Mouse (Mus musculus) embryonic facial prominence, embryonic 13.5 days (tissue): Measurements from ENCODE around the gene March10. TPM values are rescaled to one million over a fixed set of nuclear protein-coding genes. Genes with fewer than 3 reads are reported as not detected.
A peak's percentile ranks its signal among the peaks of the same experiment; 100 is the strongest.

Experiments
- ATAC-seq: fragments of 200-750 bp; cut with Nextera tagmentation; 2 replicates; pipeline ENCODE4 v1.8.0; 2017; ENCODE audit warnings: low read depth; ENCODE audit not compliant: insufficient number of reproducible peaks, insufficient read depth, low FRiP score, low TSS enrichment
- H3K27ac ChIP-seq: fragments of 300-500 bp; sonication (generic); 2 replicates; pipeline ENCODE4 v1.5.1; 2015; ENCODE audit warnings: moderate library complexity, mild to moderate bottlenecking, inconsistent platforms
- H3K27me3 ChIP-seq: fragments of 300-500 bp; sonication (generic); 2 replicates; pipeline ENCODE4 v1.6.1; 2015; ENCODE audit warnings: mild to moderate bottlenecking, inconsistent platforms
- H3K36me3 ChIP-seq: fragments of 300-500 bp; sonication (generic); 2 replicates; pipeline ENCODE4 v1.6.1; 2015; ENCODE audit warnings: mild to moderate bottlenecking, inconsistent platforms
- H3K4me1 ChIP-seq: fragments of 300-500 bp; sonication (generic); 2 replicates; pipeline ENCODE4 v1.6.1; 2015; ENCODE audit warnings: inconsistent platforms
- H3K4me2 ChIP-seq: fragments of 300-500 bp; sonication (generic); 2 replicates; pipeline ENCODE4 v1.6.1; 2015; ENCODE audit warnings: moderate library complexity, mild to moderate bottlenecking, inconsistent platforms
- H3K4me3 ChIP-seq: fragments of 300-500 bp; sonication (generic); 2 replicates; pipeline ENCODE4 v1.5.1; 2015; ENCODE audit warnings: mild to moderate bottlenecking, inconsistent platforms
- H3K9ac ChIP-seq: fragments of 300-500 bp; sonication (generic); 2 replicates; pipeline ENCODE4 v1.6.1; 2015; ENCODE audit warnings: mild to moderate bottlenecking, inconsistent platforms
- H3K9me3 ChIP-seq: fragments of 300-500 bp; sonication (generic); 2 replicates; pipeline ENCODE4 v1.6.1; 2016; ENCODE audit warnings: inconsistent platforms
- WGBS: fragments of 180-500 bp; shearing (Covaris S2); methylation state at CpG from one replicate; pipeline ENCODE4 v1.1.7; 2015; ENCODE audit warnings: mixed read lengths; 5-methylcytosine and 5-hydroxymethylcytosine counted together
- polyA plus RNA-seq: library from polyadenylated mRNA; unstranded; fragments of >200 nt; fragmentation: Nextera tagmentation; extraction: Ambion mirVana; gene quantifications from 2 replicates; pipeline ENCODE4 v1.2.1, GENCODE M21; 2015

Gene March10
- polyA plus RNA-seq, 1 experiment from 2014 or later, result not detected

GRCm38 (mm10) chr11:105364386-105365065, 92.0 kb downstream of the March10 start:
- 24% methylated on average over 12 of the region's 12 CpGs for WGBS

GRCm38 (mm10) chr11:105363598-105364385, 92.7 kb downstream of the March10 start:
- Histone ChIP-seq H3K27me3 (no peaks in the 10 kb centered on the region; the same call in 1 of the 2 replicates), H3K9ac (peak overlapping the region; percentile 74; the same call in 1 of the 2 replicates), H3K4me2 (peak overlapping the region; percentile 84), H3K9me3 (no peaks in the 10 kb centered on the region), H3K4me1 (peaks cover 20% of the 10 kb centered on the region), H3K4me3 (peak overlapping the region; percentile 57), H3K36me3 (no peaks in the 10 kb centered on the region), H3K27ac (no peak overlapping the region)
- 32% methylated on average over 12 of the region's 12 CpGs for WGBS
- peak; percentile 30; the same call in 1 of the 2 replicates for ATAC-seq

More at GRCm38 (mm10) chr11:105364386-105365065, 92.0 kb downstream of the March10 start:
- Histone ChIP-seq H3K4me2 (peak overlapping the region; percentile 30; the same call in 1 of the 2 replicates), H3K9me3 (no peaks in the 10 kb centered on the region), H3K27me3 (no peaks in the 10 kb centered on the region; the same call in 1 of the 2 replicates), H3K9ac (no peak overlapping the region), H3K4me3 (no peak overlapping the region), H3K27ac (no peak overlapping the region), H3K36me3 (no peaks in the 10 kb centered on the region), H3K4me1 (peaks cover 20% of the 10 kb centered on the region)
- no peak for ATAC-seq

GRCm38 (mm10) chr11:105362946-105363597, 93.5 kb downstream of the March10 start:
- no peaks in the 10 kb centered on the region; the same call in 1 of the 2 replicates for H3K27me3 ChIP-seq
- WGBS, result 1% methylated on average over 40 of the region's 40 CpGs
- peak overlapping the region; percentile 84 for H3K4me2 ChIP-seq
- H3K4me3 ChIP-seq, result peak overlapping the region; percentile 57
- peaks cover 20% of the 10 kb centered on the region for H3K4me1 ChIP-seq
- no peaks in the 10 kb centered on the region for H3K9me3 ChIP-seq
- peak overlapping the region; percentile 74 for H3K9ac ChIP-seq
- no peaks in the 10 kb centered on the region for H3K36me3 ChIP-seq
- no peak overlapping the region for H3K27ac ChIP-seq
- peak; percentile 56; the same call in 1 of the 2 replicates for ATAC-seq

- no peak overlapping the region for H3K9ac ChIP-seq
- H3K27me3 ChIP-seq, result no peaks in the 10 kb centered on the region; the same call in 1 of the 2 replicates
- WGBS, result 88% methylated on average over 4 of the region's 4 CpGs
- H3K4me1 ChIP-seq, result peaks cover 20% of the 10 kb centered on the region
- no peak overlapping the region for H3K4me2 ChIP-seq
- H3K4me3 ChIP-seq, result no peak overlapping the region
- no peak for ATAC-seq
- no peaks in the 10 kb centered on the region for H3K36me3 ChIP-seq
- no peaks in the 10 kb centered on the region for H3K9me3 ChIP-seq
- no peak overlapping the region for H3K27ac ChIP-seq
Observed at GRCm38 (mm10) chr11:105362041-105362765, 94.3 kb downstream of the March10 start.

- H3K27me3 ChIP-seq, result no peaks in the 10 kb centered on the region
- no peak for ATAC-seq
- no peak overlapping the region for H3K4me3 ChIP-seq
- H3K4me1 ChIP-seq, result peaks cover 25% of the 10 kb centered on the region
- no peak overlapping the region for H3K4me2 ChIP-seq
- no peak overlapping the region for H3K9ac ChIP-seq
- 53% methylated on average over 7 of the region's 7 CpGs for WGBS
- no peaks in the 10 kb centered on the region for H3K36me3 ChIP-seq
- no peaks in the 10 kb centered on the region for H3K9me3 ChIP-seq
- no peak overlapping the region for H3K27ac ChIP-seq
Observed at GRCm38 (mm10) chr11:105356301-105356700, 100.2 kb downstream of the March10 start.

GRCm38 (mm10) chr11:105353891-105354280, 102.6 kb downstream of the March10 start:
- Histone ChIP-seq H3K9ac (no peak overlapping the region), H3K4me3 (no peak overlapping the region), H3K4me1 (peaks cover 25% of the 10 kb centered on the region), H3K27me3 (no peaks in the 10 kb centered on the region), H3K4me2 (no peak overlapping the region), H3K9me3 (no peaks in the 10 kb centered on the region), H3K36me3 (peaks cover 24% of the 10 kb centered on the region), H3K27ac (no peak overlapping the region)
- ATAC-seq, result no peak
- 84% methylated on average over 4 of the region's 4 CpGs for WGBS

GRCm38 (mm10) chr11:105352954-105353890, 103.3 kb downstream of the March10 start:
- peak overlapping the region; percentile 64; the same call in 1 of the 2 replicates for H3K27ac ChIP-seq
- 0 out of 2 replicates have a peak overlapping the region, but pooled peaks have one; percentile 27 for H3K9ac ChIP-seq

GRCm38 (mm10) chr11:105352152-105352551, 104.4 kb downstream of the March10 start:
- Histone ChIP-seq H3K9me3 (no peaks in the 10 kb centered on the region), H3K4me1 (peaks cover 25% of the 10 kb centered on the region), H3K27me3 (no peaks in the 10 kb centered on the region), H3K4me3 (no peak overlapping the region), H3K9ac (no peak overlapping the region), H3K36me3 (peaks cover 41% of the 10 kb centered on the region), H3K4me2 (no peak overlapping the region), H3K27ac (no peak overlapping the region)
- ATAC-seq, result no peak
- WGBS, result 78% methylated on average over 8 of the region's 8 CpGs

More at GRCm38 (mm10) chr11:105352954-105353890, 103.3 kb downstream of the March10 start:
- WGBS, result 53% methylated on average over 9 of the region's 9 CpGs
- no peak for ATAC-seq
- Histone ChIP-seq H3K4me2 (0 out of 2 replicates have a peak overlapping the region, but pooled peaks have one; percentile 9), H3K4me3 (no peak overlapping the region), H3K4me1 (peaks cover 25% of the 10 kb centered on the region), H3K36me3 (peaks cover 30% of the 10 kb centered on the region), H3K27me3 (no peaks in the 10 kb centered on the region), H3K9me3 (no peaks in the 10 kb centered on the region)

GRCm38 (mm10) chr11:105350643-105351042, 105.9 kb downstream of the March10 start:
- no peak overlapping the region for H3K9ac ChIP-seq
- no peak overlapping the region for H3K27ac ChIP-seq
- no peak for ATAC-seq
- no peaks in the 10 kb centered on the region for H3K9me3 ChIP-seq
- H3K4me1 ChIP-seq, result peaks cover 22% of the 10 kb centered on the region
- WGBS, result 88% methylated on average over 7 of the region's 7 CpGs
- no peaks in the 10 kb centered on the region for H3K27me3 ChIP-seq
- peaks cover 56% of the 10 kb centered on the region for H3K36me3 ChIP-seq
- H3K4me3 ChIP-seq, result no peak overlapping the region
- no peak overlapping the region for H3K4me2 ChIP-seq

- ATAC-seq, result no peak
- no peak overlapping the region for H3K27ac ChIP-seq
- H3K4me2 ChIP-seq, result no peak overlapping the region
- no peaks in the 10 kb centered on the region for H3K27me3 ChIP-seq
- H3K4me3 ChIP-seq, result no peak overlapping the region
- WGBS, result 91% methylated on average over 19 of the region's 19 CpGs
- peaks cover 18% of the 10 kb centered on the region for H3K4me1 ChIP-seq
- no peak overlapping the region for H3K9ac ChIP-seq
- H3K9me3 ChIP-seq, result no peaks in the 10 kb centered on the region
- peaks cover 64% of the 10 kb centered on the region for H3K36me3 ChIP-seq
Observed at GRCm38 (mm10) chr11:105349780-105350324, 106.7 kb downstream of the March10 start.
